Mouse (Mus musculus): ENCODE measurements around the gene Slc1a3.

DNA sequence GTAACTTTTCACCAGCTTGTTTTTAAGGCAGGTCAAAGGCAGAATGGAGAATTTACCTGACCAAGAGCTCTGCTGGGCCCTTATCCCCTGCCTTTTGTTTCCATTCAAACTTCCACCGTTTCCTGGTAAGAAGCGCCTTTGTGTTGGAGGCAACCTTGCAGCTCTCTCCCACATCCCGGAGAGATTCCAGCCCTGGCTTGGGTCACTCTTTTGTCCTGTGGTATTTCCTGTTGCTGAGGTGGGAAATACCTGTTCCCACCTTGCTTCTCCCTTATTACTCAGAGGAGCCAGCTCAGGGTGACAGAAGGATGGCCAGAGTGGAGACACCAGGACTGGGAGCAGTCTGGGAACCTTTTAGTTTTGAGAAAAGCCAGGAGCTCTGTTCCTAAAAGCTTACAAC, 12.6 kb downstream of the Slc1a3 start:
- no peak for TF ChIP-seq CTCF (IDR thresholded peaks at IDR 0.05; ENCODE audit: control insufficient read depth, insufficient read depth, low read length)
- no peak for TF ChIP-seq POLR2A (IDR thresholded peaks at IDR 0.05; ENCODE audit: borderline replicate concordance, control insufficient read depth, low read depth, low read length)

Data from bone marrow, adult 2 months (tissue).